Mouse (Mus musculus): ENCODE measurements around the gene Tnip2.

Gene Tnip2

DNA sequence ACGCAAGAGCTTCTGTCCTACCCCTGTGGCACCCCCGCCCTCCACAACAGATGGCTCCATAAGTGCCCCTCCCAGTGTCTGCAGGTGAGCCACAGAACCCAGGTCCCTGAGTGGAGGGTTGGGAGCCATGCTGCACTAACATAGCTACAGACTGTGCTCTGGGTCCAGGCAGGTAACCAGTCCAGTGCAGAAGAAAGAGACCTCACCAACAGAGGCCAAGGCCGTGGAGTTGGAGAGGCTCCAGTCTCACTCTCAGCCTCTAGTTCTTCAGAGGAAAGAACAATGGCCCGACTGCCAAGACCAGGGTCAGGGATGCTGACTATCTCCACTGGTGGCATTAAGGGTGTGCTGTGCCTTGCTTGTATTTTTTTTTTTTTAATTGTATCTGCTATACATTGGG lies 52.5 kb downstream of the Tnip2 start:
- DNase-seq (ENCODE audit: low spot score), result no peak

DNA sequence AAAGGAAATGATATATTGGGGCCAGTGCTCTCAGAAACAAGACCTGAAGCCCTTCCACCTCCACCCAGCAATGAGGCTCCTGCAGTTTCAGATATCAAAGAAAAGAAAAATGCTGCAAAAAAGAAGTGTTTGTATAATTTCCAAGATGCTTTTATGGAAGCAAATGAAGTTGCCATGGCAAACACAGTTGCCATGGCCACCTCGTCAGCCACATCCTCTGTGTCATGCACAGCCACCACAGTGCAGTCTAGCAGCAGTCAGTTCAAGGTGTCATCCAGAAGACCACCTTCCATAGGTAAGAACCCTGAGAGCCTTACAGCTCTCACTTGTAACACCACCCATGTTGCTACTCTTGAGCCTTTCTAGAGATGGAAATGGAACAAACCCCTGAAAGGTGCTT lies 54.8 kb downstream of the Tnip2 start:
- no peak for DNase-seq (ENCODE audit: low spot score)

DNA sequence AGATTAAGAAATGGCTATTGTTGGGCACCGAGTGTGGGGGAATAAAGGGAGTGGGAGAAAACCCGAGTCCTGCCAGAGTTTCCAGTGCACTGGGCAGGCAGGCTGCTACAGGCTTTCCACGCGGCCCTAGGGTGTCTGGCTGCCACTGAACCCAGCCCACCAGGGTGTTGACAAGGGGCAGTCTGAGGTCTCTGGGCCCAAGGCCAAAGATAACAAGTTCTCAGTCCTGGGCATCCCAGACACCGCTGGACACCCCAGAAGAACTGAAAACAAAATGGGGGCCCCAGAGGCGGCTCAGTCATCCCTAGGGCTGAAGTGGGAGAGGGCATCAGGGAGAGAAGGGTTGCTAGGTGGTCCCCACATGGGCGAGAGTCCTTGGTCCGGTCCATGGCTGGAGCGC lies 67.6 kb downstream of the Tnip2 start:
- DNase-seq (ENCODE audit: low spot score), result no peak
